Mouse (Mus musculus) lung, adult 10 weeks (tissue): ENCODE results near the gene Cd209a. TPM values are rescaled to one million over a fixed set of nuclear protein-coding genes. Genes with fewer than 3 reads are reported as not detected.

Experiments
- polyA plus RNA-seq: library from polyadenylated mRNA; stranded (reverse); fragments of 350-450 nt; fragmentation: Illumina TruSeq; extraction: RNeasy Lipid Tissue Mini Kit (QIAGEN cat#74804); gene quantifications from one replicate; pipeline ENCODE4 v1.2.3, GENCODE M21; 2014; ENCODE audit warnings: low read depth, low replicate concordance; ENCODE audit not compliant: insufficient read depth

Cd209a gene
- 15.2 TPM for polyA plus RNA-seq

GRCm38 (mm10) chr8:3748761-3749160, at the start of gene Cd209a:
Gene Cd209a (minus strand): TSS chr8:3748984.

GRCm38 (mm10) chr8:3720551-3720950, 28.2 kb downstream of the Cd209a start, which contains the start of gene Clec4g:
Gene Clec4g (minus strand): TSS chr8:3720651.

GRCm38 (mm10) chr8:3694121-3694520, 54.7 kb downstream of the Cd209a start, which contains the start of gene Fcer2a:
Gene Fcer2a (minus strand): TSS chr8:3694175.

Other genes with a start within 250 kb of the Cd209a start
- 27.1 TPM for gene Mcoln1, start 248.5 kb downstream of the Cd209a start, polyA plus RNA-seq
- gene Pnpla6, start 233.6 kb downstream of the Cd209a start, polyA plus RNA-seq, result 19.3 TPM
- not detected for gene C330021F23Rik, start 181.0 kb downstream of the Cd209a start, polyA plus RNA-seq
- 16.3 TPM for gene Camsap3, start 161.7 kb downstream of the Cd209a start, polyA plus RNA-seq
- gene Xab2, start 127.7 kb downstream of the Cd209a start, polyA plus RNA-seq, result 21.9 TPM
- 83.2 TPM for gene Pet100, start 127.4 kb downstream of the Cd209a start, polyA plus RNA-seq
- not detected for gene Pcp2, start 123.4 kb downstream of the Cd209a start, polyA plus RNA-seq
- gene Stxbp2, start 118.0 kb downstream of the Cd209a start, polyA plus RNA-seq, result 57.5 TPM
- 55.2 TPM for gene Retn, start 93.2 kb downstream of the Cd209a start, polyA plus RNA-seq
- 26.2 TPM for gene Mcemp1, start 83.2 kb downstream of the Cd209a start, polyA plus RNA-seq
- 17.8 TPM for gene Fcor, start 76.6 kb downstream of the Cd209a start, polyA plus RNA-seq
- gene Trappc5, start 72.7 kb downstream of the Cd209a start, polyA plus RNA-seq, result 18.4 TPM
- 9.2 TPM for gene Fcer2a, start 54.8 kb downstream of the Cd209a start, polyA plus RNA-seq
- gene Clec4g, start 28.3 kb downstream of the Cd209a start, polyA plus RNA-seq, result 1.3 TPM
- gene Cd209e, start 105.3 kb upstream of the Cd209a start, polyA plus RNA-seq, result 0.12 TPM
- 3.7 TPM for gene Cd209d, start 129.6 kb upstream of the Cd209a start, polyA plus RNA-seq
- gene Cd209b, start 177.9 kb upstream of the Cd209a start, polyA plus RNA-seq, result 1.6 TPM
- 1.1 TPM for gene Cd209c, start 205.8 kb upstream of the Cd209a start, polyA plus RNA-seq